Mouse (Mus musculus): Measurements from ENCODE around the gene Lrrc29.

DNA sequence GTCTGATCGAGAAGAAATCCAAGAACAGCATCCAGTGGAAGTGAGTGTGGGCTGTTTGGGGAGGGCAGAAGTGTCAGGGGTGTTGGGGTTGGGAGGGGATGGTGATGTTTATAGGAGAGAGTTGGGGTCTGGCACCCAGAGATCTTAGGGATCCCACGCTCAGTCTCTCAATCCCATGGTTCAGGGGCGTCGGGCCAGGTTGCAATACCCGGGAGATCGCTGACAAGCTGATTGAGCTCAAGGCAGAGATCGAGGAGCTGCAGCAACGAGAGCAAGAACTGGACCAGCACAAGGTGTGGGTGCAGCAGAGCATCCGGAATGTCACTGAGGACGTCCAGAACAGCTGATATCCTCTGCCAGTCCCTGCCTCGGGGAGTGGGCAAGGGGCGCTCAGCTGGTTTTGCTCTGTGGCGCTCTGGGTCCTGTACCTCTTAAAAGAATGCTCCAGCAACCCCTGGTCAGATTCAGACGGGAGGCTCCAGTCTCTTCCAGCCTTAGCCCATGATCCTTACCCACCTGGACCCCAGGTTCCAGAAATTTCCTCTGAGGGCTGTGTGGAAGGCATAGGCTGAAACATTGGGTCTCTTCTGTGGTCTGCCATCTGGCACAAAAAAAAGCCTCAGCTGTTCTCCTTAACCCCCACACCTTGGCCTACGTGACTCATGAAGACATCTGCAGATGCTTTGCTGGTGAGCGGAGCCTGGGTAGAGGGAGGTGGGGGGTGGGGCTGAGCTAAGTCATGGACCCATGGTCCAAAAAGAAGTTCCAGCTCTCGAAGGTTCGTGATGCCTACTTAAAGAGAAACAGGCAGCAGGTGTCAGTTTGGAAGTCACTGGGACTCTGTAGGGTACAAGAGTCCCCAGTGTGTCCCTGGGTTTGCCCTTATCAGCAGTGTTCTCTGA lies 27.5 kb downstream of the Lrrc29 start:
- no peak for TF ChIP-seq CTCF (IDR thresholded peaks at IDR 0.05; ENCODE audit: borderline replicate concordance, extremely low read depth, insufficient read depth, insufficient read length)
- TF ChIP-seq POLR2A (IDR thresholded peaks at IDR 0.05; ENCODE audit: borderline replicate concordance, extremely low read depth, insufficient read depth, insufficient read length, poor library complexity, severe bottlenecking) = no peak

All from brain, embryonic 14.5 days (tissue).